Mouse (Mus musculus): ENCODE results near the gene Apom.

Apom gene

DNA sequence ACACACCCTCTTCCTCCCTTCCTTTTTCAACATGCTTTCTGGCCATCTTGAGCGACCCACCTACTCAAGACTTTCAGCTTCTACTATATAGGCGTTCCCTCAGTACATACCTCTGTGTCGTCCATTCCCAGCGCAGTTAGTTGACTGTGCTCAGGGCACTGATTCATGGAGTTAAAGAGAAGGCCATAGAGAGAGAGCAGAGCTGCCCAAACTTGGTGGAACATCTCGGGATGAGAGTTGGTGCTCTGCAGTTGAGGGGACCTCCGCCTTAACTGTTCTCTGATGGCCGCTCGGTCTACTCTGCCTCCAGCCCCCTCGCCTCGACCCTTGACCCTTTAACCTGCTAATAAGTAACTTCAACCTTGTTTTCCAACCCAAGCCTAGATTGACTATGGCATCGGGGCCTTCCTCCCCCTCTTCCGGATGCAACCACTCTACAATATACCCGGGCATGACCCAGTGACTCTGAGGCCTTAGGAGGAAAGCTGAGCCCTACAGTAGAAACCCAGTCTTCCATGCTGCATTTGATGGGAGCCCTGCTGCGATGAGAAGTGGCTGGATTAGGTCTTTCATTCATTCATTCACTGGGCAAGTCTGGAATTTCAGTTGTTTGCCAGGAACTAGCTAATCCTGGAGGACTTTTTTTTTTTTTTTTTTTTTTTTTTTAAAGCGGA is at the start of gene Apom:
Gene Apom (minus strand): TSS at position 551 of the 674 bp plus-strand sequence.
- in situ Hi-C loops (cut with MboI): no loop called here

DNA sequence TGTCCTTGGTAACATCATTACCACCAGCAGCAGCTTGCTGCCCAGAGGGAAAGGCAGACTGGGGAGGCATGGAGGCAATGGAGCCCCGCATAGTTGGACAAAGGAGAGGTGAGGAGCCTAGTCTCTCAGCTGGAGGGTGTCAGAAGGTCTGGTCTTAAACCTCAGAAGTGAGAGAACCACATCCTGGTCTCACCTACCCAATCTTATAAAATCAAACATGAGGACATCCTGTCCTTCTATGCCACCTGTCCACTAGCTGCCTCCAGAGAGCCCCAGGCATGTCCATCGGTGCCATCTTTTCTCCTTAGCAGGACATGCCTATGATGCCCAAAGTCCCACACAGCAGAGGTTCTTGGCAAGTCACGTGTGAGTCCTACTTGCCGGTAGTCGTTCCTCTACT is 48.2 kb upstream of the Apom start:
- in situ Hi-C loops (cut with MboI): no loop called here

DNA sequence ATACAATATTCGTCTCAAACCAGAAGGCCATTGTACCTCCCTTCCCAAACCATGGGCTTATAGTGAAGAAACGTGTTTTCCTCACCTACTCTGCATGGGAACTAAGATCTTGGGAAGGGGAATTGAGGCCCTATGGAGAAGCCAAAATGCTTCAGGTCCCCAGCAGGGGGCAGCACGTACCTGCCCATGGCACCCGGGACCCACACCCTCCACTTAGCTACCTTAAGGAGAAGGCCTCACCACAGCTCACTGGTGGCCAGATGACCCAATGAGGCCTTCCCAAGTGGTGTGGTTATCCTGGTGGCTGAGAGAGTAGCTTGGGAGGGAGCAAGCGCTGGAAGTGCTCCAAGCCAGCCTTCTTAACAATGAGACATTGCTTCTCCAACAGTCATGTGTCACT is 46.7 kb upstream of the Apom start:
- in situ Hi-C loops (cut with MboI): no loop called here

DNA sequence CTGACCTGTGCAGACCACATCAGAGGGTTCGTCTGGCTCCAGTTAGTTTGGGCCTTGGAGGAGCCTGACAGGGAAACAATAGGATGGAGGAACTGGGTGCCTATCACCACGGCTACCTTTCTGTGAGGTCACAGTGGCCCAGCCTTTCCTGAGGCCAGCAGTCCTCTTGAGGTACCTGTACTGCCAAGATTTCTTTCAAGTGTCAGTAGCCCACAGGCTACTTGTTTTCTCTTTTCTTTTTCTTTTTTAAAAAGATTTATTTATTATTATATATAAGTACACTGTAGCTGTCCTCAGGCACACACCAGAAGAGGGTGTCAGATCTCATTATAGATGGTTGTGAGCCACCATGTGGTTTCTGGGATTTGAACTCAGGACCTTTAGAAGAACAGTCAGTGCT is 44.1 kb upstream of the Apom start, which contains the start of gene Aif1:
Gene Aif1 (minus strand): TSS at position 101 of the 400 bp plus-strand sequence.
- in situ Hi-C loops (cut with MboI): no loop called here

DNA sequence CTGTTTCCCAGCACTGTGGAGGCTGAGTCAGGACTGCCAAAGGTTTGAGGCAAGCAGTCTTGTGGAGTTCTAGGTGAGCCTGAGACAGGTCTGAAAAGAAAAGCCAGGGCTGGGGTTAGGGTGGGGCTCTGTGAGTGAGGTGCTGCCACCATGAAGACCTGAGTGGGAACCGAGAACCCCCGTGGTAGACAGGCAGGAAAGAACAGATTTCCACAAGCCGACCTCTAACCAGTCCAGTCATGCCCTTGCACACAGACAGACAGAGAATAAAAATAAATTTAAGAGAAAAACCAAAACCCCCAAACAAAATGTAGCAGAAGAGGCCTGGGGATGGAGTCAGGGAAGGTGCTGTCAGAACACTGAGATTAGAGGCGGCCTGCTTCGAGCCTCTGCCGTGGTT is 43.5 kb upstream of the Apom start:
- in situ Hi-C loops (cut with MboI): no loop called here

DNA sequence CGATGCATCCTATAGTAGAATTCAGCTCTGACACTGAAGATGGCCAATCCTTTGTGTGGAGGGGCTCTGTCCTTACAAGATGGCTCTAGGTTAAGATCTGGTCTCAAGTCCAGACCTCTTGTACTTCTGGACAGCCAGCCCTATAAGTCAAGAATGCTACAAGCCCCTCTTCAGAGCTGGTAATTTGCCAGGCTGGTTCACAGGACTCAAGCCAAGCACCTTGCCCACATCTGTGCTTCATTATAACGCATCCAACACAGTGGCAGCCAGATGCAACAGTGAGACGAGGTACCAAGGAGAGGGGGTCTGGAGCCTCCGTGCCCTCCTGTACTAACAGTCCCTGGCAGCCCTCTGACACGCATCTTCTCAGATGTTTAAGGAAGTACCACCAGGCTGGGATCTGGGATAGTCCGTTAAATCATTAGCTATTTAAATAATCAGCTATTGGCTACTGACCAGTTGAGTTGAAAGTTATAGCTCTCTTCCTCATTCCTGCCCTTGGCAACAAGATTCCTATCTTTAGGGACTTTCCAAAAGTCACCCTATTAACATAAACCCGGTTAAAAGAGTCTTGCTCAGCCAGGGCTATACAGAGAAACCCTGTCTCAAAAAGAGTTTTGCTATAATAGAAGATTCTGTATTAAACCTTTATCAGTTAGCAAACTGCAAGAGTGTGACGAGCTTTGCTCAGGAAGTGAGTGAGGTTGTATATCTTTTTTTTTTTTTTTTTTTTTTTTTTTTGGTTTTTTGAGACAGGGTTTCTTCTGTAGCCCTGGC is 42.5 kb upstream of the Apom start:
- in situ Hi-C loops (cut with MboI): no loop called here

DNA sequence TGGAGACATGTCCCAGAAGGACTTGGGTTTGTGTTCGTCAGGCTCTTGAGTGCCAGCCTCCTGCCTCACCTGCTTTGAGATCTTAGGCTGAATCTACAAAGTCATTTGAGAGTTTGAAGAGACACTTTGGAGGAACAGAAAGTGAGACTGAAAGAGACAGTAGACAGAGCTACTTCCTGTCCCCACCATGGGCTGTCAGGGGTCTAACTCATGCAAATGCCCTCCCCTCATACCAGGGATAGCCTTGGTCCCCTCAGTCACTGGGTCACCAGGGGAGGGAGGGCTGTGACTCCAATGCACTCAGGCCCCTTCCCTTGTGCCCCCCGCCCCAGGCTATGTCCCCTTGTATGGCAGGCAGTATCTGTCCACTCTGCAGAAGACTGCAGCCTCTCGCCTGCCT is 41.5 kb upstream of the Apom start:
- in situ Hi-C loops (cut with MboI): no loop called here

DNA sequence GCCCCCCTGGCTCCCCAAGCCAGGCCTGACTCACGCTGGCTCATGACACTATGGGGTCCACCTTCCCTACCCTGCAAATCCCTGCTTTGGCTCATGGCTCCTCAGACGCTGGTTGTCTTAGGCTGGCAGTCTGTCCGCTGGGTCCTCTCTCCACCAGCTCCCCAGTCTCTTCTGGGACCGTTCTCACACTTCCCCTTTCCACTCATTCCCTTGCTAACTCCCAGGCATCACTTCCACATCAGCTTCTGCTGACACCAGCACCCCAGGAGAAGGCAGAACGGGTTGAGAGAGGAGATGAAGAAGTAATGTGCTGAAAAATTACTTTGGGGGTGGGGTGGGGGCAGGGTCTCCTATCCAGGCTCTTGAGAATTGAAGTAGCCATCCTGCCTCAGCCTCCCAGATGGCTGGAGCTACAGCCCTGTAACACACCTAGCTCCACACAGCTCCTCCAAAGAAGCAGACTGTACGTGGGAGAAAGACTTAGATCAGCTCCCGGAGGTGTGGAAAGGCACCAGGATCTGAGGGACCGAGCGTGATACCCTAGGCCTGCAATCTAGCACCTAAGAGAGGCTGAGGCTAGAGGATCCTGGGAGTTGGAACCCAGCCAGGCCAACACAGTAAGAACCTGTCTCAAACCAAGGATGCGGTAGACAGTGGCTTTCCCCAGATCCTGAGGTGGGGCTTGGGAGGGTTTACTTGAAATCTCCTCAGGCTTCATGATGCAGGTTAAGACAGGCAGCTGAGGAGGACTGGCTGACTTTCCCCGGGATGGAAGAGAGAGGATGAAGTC is 40.8 kb upstream of the Apom start:
- in situ Hi-C loops (cut with MboI): no loop called here

DNA sequence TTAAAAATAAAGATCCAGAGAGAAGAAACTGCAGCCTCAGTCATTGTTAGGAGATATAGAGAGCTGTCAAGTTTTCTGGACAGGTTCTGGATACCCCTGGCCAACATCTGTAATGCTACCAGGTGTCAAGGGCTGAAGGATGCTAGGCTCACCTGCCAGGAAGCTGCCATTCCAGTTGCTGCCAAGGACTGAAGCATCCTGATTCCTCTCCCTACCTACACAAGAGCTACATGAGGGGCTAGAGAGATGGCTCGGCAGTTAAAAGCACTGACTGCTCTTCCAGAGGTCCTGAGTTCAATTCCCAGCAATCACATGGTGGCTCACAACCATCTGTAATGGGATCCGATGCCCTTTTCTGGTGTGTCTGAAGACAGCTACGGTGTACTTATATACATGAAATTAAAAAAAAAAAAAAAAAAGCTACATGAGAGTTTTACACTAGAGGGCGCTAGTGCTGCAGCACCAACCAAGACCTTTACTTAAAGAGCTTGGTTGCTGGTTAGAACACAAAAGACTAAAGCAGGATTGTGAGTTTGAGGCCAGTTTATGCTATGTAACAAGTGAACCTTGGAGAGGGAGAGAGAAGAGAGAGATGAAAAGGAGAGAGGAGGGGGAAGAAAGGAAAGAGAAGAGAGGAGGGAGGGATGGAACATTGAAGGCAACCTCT is 36.8 kb upstream of the Apom start:
- in situ Hi-C loops (cut with MboI): loop anchor here (5.0 kb wide), 1 partner anchor 64 kb away; the partner anchor contains the start of gene Atp6v1g2

DNA sequence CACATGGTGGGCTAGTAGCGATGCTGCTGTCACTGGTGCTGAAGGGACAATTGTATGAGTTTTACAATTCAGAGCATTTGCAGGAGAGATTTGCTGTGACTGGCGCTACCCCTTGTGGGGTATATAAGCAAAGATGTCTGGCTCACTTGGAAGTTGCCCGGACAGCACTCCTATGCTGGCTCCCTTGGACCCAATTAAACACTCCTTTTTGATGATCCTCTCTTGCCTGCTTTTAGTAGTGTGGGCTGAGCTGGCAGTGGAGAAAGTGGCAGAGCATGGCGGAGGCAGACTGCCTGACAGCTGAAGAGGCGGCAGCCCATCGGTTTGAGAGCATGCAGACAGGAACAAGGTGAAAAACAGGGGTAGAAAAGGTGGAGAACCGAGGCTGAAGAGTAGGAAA is 35.9 kb upstream of the Apom start:
- in situ Hi-C loops (cut with MboI): loop anchor here (5.0 kb wide), 1 partner anchor 65 kb away; the partner anchor contains the start of gene Atp6v1g2

DNA sequence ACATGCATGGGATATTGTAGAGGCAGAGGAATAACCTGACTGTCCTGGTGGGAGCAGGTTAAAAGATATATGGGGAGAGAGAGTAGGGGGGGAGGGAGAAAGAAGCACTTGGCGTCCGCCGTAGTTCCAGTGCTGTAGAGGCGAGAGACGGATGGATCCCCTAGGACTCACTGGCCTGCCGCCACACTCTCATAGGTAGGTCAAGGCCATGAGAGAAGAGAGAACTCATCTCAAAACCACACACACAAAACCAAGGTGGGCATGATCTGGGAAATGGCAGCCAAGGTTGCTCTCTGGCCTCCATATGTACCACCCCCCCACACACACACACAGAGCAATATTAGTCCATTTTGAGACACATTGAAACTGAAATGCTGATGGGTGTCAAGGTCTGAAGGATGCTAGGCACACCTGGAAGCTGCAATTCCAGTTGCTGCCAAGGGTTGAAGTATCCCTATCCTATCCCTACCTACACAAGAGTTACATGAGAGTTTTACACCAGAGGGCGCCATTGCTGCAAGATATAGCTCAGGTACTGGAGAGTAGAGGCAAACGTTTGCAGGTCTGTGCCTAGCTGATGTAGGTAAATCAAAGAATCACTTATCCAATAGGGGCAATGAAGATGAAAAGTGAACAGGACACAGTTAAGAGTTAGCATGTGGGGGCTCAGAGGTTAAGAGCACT is 34.6 kb upstream of the Apom start:
- in situ Hi-C loops (cut with MboI): loop anchor here (5.0 kb wide), 1 partner anchor 66 kb away; the partner anchor contains the start of gene Atp6v1g2

DNA sequence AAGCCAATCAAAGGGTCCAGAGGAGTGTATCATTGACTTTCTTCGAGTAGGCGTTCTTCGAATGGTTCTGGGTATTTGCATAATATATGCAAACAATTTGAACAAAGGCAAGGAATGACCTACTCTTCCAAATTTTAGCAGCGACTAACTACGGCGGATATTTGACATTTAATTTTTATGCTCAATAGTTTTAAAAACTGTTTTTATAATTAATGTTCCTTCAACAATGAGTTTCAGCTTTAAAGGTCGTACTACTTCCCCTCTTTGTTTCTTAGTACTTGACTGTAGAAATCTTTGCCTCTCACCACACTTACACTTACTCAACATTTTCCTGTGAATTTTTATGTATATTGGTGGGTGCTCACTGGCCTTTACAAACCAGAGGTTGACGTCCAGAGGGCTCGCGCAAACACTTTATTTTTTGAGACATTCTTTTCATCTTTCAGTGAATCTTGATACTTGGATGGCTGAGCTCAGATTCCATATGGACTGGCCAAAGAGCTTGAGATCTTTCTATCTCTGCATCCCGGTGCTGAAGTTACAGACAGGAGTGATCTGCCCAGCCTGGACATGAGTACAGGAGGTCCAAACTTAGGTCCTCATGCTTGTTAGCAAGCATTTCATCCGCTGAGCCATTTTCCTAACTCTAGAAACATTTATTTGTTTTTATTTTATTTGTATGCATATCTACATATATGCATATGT is 33.8 kb upstream of the Apom start:
- in situ Hi-C loops (cut with MboI): loop anchor here (5.0 kb wide), 1 partner anchor 67 kb away; the partner anchor contains the start of gene Atp6v1g2

DNA sequence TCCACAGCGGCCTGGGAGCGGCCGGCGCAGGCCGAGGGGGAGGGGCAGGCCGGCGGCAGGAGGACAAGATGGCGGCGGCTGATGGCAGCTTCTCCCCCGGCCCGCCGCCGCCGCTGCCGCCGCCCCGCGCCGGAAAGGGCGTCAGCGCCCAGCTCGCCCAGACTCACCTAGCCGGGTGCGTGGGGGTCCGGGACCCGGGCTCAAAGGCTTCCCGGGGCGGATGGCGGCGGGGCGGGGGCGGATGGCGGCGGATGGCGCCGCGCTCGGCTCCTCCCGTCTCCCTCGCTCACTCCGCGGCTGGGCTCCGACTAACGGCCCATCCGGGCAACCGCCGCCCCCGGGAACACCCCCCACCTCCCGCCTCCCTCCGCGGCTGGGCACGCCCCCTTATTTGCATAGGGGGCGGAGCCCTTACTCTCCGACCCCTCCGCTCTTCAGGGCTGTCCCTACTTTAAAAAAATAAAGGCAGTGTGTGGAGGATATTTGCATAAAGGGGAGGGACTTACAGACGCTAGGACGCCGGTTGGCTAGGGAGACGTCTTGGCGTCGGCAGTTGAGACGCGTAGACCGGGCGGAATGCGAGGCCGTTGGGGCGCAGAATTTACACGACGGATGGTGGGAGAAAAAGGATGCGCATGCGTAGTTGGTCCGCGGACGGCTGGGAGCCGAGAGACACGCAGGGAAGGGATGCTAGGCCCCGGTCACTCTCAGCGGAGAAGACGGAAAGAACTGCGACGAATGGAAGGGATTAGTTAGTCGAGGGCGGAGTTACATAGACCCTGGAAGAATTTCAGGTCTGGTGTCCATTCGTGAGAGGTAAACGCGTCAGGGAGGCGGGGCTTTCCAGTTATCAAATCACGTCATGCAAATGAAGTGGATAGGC is 33.0 kb upstream of the Apom start, which contains the start of gene Prrc2a:
Gene Prrc2a (minus strand): TSS at position 330 of the 883 bp plus-strand sequence.
- in situ Hi-C loops (cut with MboI): loop anchor here (5.0 kb wide), 1 partner anchor 67 kb away; the partner anchor contains the start of gene Atp6v1g2

DNA sequence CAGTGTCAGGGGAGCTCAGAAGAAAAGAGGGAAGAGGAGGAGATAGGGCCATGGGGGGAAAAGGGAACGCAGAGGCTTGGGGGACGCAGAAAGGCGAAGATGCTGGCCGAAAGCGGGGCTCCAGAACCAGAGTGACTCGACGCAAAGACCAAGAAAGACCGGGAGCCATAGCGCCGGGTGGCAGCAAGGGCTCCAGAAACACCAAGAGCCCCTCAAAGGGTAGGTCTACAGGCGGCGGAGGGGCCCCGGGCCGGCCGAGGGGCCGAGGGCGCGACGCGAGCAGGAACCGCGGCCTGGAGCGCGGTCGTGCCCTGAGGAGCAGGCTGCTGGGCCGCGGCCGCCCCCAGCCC is 32.3 kb upstream of the Apom start:
- in situ Hi-C loops (cut with MboI): no loop called here

DNA sequence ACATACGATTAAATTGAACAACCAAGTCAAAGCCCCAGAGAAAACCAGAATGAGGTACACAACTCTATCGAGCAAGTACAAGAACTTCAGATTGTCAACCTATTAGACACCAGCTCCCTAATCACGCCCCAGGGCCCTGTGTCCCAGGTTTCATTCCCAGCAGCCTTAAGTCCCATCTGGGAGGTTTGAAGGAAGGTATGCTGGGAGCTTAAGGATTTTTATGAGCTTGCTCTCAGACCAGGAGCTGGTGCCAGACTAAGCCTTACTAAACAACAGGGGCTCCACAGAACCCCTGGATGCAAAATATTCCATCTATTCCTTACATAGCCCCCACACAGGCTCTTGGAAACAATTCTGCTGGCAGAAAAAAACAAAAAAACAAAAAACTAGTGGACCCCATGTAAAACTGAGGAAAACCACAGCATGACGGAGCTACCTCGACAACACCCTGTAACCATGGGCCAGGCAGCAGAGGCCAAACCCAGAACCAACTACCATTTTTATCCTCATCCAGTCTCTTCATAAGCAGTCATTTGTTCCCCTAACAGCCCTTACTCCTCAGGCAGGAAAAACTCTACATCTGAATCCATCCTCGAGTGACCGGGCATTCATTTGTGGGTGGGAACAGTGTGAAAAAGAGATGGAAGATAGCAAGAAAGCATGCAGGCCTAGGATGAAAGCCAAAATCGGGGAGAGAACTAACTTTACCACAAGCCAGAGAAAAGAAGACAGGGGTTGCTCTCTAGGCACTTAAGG is 31.7 kb upstream of the Apom start:
- in situ Hi-C loops (cut with MboI): no loop called here

DNA sequence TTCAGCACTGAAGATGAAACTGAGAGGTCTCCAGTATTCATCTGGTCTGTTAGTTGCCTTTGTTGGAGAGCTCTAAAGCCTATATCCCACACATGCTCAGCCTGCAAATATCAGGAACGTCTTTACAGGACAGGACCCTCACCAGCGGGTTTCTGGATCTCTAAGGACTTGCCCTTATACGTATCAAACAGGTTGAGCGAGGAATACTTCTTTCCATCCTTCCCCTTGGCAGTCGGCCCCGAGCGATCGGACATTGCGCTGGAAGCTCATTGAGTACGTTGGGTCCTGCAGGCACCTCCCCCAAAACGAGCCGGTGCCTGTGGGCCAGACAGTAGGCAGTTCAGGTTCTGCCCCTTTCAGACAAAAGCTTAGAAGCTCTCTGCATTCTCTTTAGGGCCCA is 30.9 kb upstream of the Apom start:
- in situ Hi-C loops (cut with MboI): no loop called here

DNA sequence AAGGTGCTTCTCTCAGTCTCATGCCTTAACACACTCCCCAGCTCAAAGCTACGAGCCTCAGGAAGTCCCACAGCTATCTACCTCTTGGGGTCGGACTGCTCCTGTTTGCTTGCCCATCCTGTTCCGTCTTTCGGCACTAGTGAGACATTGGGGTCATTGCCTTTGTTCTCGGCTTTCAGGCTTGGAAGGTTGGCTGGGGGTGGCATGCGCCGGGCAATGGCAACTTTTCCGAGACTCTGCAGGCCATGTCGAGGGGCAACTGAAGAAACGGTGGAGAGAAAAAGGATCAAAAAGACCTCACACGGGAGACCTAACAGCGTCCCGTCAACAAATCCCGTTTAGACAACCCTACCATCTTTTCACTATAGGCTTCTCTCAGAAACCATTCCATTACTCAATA is 30.3 kb upstream of the Apom start:
- in situ Hi-C loops (cut with MboI): no loop called here

DNA sequence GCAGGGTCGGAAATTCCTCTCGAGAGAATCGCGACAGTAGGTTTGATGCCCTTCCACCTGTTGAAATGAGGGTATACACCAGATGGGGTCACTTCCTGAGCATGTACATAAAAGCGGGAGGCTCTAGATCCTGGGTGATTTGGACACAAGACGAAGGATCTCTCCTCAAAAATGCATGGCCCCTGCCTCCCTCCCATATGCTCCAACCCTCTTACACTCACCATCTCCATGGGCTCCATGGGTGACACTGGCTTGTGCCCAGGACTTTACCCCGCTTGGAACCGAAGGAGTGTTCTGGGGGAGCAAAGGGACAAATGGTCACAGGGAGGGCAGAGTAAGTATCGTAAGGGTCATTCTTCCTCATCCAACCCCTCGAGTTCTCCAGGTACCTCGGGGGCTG is 29.6 kb upstream of the Apom start:
- in situ Hi-C loops (cut with MboI): no loop called here

DNA sequence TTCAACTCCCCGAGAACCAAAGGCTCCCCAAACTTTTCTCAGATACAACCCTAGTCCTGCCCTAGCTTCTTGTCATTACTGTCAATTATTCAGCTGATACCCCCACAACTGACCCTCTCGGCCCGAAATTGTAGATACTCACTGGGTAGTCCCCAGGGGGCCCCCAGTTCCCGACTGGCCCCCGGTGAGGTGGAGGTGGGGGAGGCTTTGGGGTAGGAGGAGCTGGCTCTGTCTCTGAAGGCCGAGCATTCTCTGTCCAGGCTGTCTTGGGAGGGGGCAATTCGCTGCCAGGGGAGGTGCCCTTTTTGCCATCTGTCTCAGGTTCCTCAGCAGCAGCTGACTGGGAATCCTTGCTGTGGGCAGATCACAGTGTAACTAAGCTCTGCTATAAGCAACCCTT is 27.8 kb upstream of the Apom start:
- in situ Hi-C loops (cut with MboI): no loop called here
